Mouse (Mus musculus): ENCODE data around the gene Tmem132a. TPM values are rescaled to one million over a fixed set of nuclear protein-coding genes. Genes with fewer than 3 reads are reported as not detected.

The Tmem132a gene
- polyA plus RNA-seq, 1 experiment from 2014 or later = 32.3 TPM

DNA sequence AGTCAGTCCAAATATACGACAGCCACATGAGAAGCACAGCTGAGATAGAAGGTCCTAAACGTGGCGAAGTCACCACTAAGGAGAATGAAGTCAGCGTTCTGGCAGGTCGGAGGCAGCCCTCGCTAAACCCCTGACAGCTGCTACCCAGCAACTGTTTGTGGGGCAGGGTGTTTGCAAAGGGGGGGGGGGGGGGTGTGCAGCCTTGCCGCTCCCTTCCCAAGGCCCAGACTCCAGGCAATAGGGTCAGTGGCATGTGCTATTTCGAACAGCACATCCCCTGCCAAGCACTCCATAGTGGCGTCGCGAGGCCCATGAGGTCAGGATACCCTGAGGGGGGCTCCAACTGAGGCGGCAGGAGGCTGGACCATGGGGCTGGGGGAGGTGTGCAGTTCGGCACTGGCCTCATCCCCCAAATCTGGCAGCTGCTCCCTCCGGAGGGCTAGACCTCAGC, 11.3 kb upstream of the Tmem132a start:
- H3K4me1 ChIP-seq (ENCODE audit: control insufficient read depth, insufficient read depth, low read length) = peaks cover 15% of the 10 kb centered on the region
- no peaks in the 10 kb centered on the region for H3K36me3 ChIP-seq (ENCODE audit: control insufficient read depth, insufficient read depth, low read length)
- peak overlapping the region; percentile 93 for H3K4me2 ChIP-seq (ENCODE audit: low read depth, low read length)
- peaks cover 3% of the 10 kb centered on the region; the same call in 1 of the 2 replicates for H3K9me3 ChIP-seq (ENCODE audit: control insufficient read depth, low read length)
- H3K9ac ChIP-seq (ENCODE audit: low read depth, low read length) = peak overlapping the region; percentile 74
- peak overlapping the region; percentile 89 for H3K27ac ChIP-seq (ENCODE audit: low read length)
- 2% methylated on average over 14 of the region's 14 CpGs for WGBS
- ATAC-seq = peak; percentile 72
- no peaks in the 10 kb centered on the region for H3K27me3 ChIP-seq (replicated peaks; ENCODE audit: control insufficient read depth, insufficient read depth, low read length)
- peak overlapping the region; percentile 66 for H3K4me3 ChIP-seq (ENCODE audit: low read length)

GRCm38 (mm10) chr19:10880085-10880974, 10.6 kb upstream of the Tmem132a start:
- peaks cover 3% of the 10 kb centered on the region; the same call in 1 of the 2 replicates for H3K9me3 ChIP-seq (ENCODE audit: control insufficient read depth, low read length)
- whole genome bisulfite sequencing = 39% methylated on average over 6 of the region's 7 CpGs
- peak overlapping the region; percentile 66 for H3K4me3 ChIP-seq (ENCODE audit: low read length)
- peaks cover 15% of the 10 kb centered on the region for H3K4me1 ChIP-seq (ENCODE audit: control insufficient read depth, insufficient read depth, low read length)
- ATAC-seq = peak; percentile 64
- peak overlapping the region; percentile 74; the same call in 1 of the 2 replicates for H3K9ac ChIP-seq (ENCODE audit: low read depth, low read length)
- H3K36me3 ChIP-seq (ENCODE audit: control insufficient read depth, insufficient read depth, low read length) = no peaks in the 10 kb centered on the region
- H3K27me3 ChIP-seq (replicated peaks; ENCODE audit: control insufficient read depth, insufficient read depth, low read length) = no peaks in the 10 kb centered on the region
- peak overlapping the region; percentile 93 for H3K4me2 ChIP-seq (ENCODE audit: low read depth, low read length)
- H3K27ac ChIP-seq (ENCODE audit: low read length) = no peak overlapping the region; the same call in 1 of the 2 replicates

DNA sequence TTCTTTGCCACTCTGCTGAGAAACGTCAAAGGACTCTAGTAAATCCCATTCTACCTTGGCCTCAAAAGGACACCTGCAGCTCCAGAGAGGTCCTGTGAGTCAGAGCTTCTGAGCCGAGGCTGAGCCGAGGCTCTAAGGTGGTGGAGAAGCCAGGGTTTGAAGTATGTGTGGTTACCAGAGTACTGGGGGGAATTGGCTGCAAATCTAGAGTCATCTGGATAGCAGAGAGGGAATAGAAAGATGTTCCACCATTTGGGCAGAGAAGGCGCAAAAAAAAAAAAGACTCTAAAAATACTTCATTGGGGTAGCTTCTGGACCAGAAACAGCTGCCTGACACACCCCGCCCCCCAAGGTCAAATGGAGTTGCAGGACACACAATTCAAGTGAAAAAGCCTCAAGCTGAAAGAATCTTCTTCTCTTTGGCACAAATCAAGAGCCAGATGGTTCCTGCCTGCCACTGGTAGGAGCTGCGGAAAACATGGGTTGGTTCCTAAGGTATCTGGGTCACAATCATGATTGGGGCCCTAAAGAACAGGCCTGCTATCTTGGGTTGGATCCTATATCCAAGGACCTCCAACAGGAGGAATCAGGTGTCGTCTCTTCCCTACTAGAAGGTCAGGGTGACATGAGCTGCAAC, 8.6 kb upstream of the Tmem132a start:
- ATAC-seq = no peak
- Histone ChIP-seq H3K27ac (ENCODE audit: low read length) (no peak overlapping the region), H3K9ac (ENCODE audit: low read depth, low read length) (no peak overlapping the region), H3K4me3 (ENCODE audit: low read length) (no peak overlapping the region), H3K27me3 (replicated peaks; ENCODE audit: control insufficient read depth, insufficient read depth, low read length) (no peaks in the 10 kb centered on the region), H3K36me3 (ENCODE audit: control insufficient read depth, insufficient read depth, low read length) (peaks cover 7% of the 10 kb centered on the region), H3K4me2 (ENCODE audit: low read depth, low read length) (no peak overlapping the region), H3K4me1 (ENCODE audit: control insufficient read depth, insufficient read depth, low read length) (peaks cover 15% of the 10 kb centered on the region), H3K9me3 (ENCODE audit: control insufficient read depth, low read length) (no peaks in the 10 kb centered on the region)
- WGBS = 88% methylated on average over 7 of the region's 7 CpGs

DNA sequence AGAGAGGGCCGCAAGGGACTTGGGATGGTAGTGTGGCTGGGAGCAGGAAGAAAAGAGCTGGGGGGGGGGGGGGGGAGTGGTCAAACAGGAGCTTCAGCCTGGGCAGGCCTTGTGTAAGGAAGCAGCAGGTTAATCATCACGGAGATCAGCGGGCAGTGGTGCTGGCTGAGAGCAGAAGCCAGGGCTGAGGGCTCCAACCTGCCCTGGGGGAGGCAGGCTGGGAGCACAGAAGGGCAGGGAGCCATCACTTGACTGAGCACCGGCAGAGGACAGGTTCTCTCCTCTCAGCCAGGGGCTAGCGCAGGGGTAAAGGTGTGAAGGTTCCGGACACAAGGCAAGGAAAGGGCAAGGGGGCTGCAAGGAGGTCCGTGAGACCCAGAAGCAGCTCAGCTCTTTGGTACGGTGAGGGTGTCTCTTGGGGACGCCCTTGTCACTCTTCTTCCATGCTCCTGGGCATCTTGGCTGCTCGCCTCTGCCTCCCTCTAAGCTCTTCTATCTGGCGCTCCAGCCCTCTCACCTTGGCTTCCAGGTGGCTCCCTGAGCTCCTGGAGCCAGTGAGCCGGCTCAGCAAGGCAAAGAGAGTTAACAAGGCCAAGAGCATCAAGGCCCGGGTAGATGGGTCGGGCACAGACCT, 1.7 kb upstream of the Tmem132a start:
- H3K27me3 ChIP-seq (replicated peaks; ENCODE audit: control insufficient read depth, insufficient read depth, low read length) = no peaks in the 10 kb centered on the region
- no peak overlapping the region for H3K9ac ChIP-seq (ENCODE audit: low read depth, low read length)
- WGBS = 77% methylated on average over 14 of the region's 14 CpGs
- no peak overlapping the region for H3K4me3 ChIP-seq (ENCODE audit: low read length)
- ATAC-seq = no peak
- H3K9me3 ChIP-seq (ENCODE audit: control insufficient read depth, low read length) = no peaks in the 10 kb centered on the region
- no peak overlapping the region for H3K4me2 ChIP-seq (ENCODE audit: low read depth, low read length)
- H3K36me3 ChIP-seq (ENCODE audit: control insufficient read depth, insufficient read depth, low read length) = peaks cover 22% of the 10 kb centered on the region
- no peak overlapping the region for H3K27ac ChIP-seq (ENCODE audit: low read length)
- H3K4me1 ChIP-seq (ENCODE audit: control insufficient read depth, insufficient read depth, low read length) = peaks cover 16% of the 10 kb centered on the region

DNA sequence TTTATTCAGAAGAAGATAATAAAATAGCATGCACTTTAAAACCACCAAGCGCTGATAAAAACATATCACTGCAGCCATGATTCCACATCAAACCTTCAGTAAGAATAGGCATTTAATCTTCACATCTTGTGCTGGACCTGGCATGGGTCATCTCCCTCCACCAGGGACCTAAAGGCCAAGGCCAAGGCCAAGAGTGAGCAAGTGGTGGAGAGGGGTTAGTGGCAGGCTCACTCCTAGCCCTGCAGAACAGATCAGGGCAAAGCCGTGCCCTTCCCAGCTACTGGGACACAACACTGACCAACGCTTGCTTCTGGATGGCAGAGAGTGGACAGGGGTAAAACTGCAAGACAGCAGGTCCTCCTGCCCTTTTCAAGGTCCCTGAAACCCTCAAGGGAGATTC, 936 bp upstream of the Tmem132a start:
- H3K4me1 ChIP-seq (ENCODE audit: control insufficient read depth, insufficient read depth, low read length) = peaks cover 16% of the 10 kb centered on the region
- no peaks in the 10 kb centered on the region for H3K9me3 ChIP-seq (ENCODE audit: control insufficient read depth, low read length)
- peaks cover 25% of the 10 kb centered on the region for H3K36me3 ChIP-seq (ENCODE audit: control insufficient read depth, insufficient read depth, low read length)
- WGBS = 87% methylated on average over 3 of the region's 3 CpGs
- H3K27me3 ChIP-seq (replicated peaks; ENCODE audit: control insufficient read depth, insufficient read depth, low read length) = no peaks in the 10 kb centered on the region
- H3K4me2 ChIP-seq (ENCODE audit: low read depth, low read length) = no peak overlapping the region
- H3K27ac ChIP-seq (ENCODE audit: low read length) = no peak overlapping the region
- no peak overlapping the region for H3K4me3 ChIP-seq (ENCODE audit: low read length)
- no peak overlapping the region for H3K9ac ChIP-seq (ENCODE audit: low read depth, low read length)
- no peak for ATAC-seq

- Histone ChIP-seq H3K27me3 (replicated peaks; ENCODE audit: control insufficient read depth, insufficient read depth, low read length) (no peaks in the 10 kb centered on the region), H3K9me3 (ENCODE audit: control insufficient read depth, low read length) (no peaks in the 10 kb centered on the region), H3K9ac (ENCODE audit: low read depth, low read length) (peak overlapping the region; percentile 93), H3K4me3 (ENCODE audit: low read length) (peak overlapping the region; percentile 85), H3K36me3 (ENCODE audit: control insufficient read depth, insufficient read depth, low read length) (peaks cover 25% of the 10 kb centered on the region), H3K4me2 (ENCODE audit: low read depth, low read length) (peak overlapping the region; percentile 90), H3K27ac (ENCODE audit: low read length) (peak overlapping the region; percentile 48), H3K4me1 (ENCODE audit: control insufficient read depth, insufficient read depth, low read length) (peaks cover 16% of the 10 kb centered on the region)
- ATAC-seq = peak; percentile 95
- under 1% methylated on average over 40 of the region's 43 CpGs for WGBS
Measured at GRCm38 (mm10) chr19:10869241-10869885, 377 bp downstream of the Tmem132a start.

DNA sequence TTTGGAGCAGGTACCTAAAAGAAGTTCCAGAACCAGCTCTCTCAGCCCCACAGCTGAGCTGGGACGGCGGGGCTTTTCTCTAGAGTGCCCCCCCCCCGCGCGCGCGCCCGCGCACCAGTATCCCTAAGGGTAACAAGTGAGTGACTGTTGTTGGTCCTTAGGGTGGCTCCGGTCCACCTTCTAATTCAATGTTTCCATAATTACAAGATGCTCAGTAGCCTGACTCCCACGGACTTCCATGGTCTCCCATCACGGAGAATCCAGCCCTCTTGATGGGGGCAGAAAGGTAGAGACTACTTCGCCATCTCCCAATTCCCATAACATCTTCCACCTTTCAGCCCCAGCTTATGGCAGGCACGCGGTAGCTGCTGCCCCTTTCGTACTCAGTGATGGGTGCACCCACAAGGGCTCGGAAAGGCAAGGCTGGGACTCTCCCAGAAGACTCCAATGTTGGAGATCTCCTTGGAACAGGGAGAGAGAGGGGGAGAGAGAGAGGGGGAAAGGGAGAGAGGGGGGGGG, 1.1 kb downstream of the Tmem132a start:
- H3K36me3 ChIP-seq (ENCODE audit: control insufficient read depth, insufficient read depth, low read length) = peaks cover 22% of the 10 kb centered on the region
- H3K4me1 ChIP-seq (ENCODE audit: control insufficient read depth, insufficient read depth, low read length) = peaks cover 16% of the 10 kb centered on the region
- H3K27me3 ChIP-seq (replicated peaks; ENCODE audit: control insufficient read depth, insufficient read depth, low read length) = no peaks in the 10 kb centered on the region
- H3K4me2 ChIP-seq (ENCODE audit: low read depth, low read length) = peak overlapping the region; percentile 90
- WGBS = under 1% methylated on average over 17 of the region's 17 CpGs
- no peak overlapping the region for H3K27ac ChIP-seq (ENCODE audit: low read length)
- H3K9me3 ChIP-seq (ENCODE audit: control insufficient read depth, low read length) = no peaks in the 10 kb centered on the region
- H3K9ac ChIP-seq (ENCODE audit: low read depth, low read length) = peak overlapping the region; percentile 93
- ATAC-seq = 0 out of 2 replicates have a peak, but pooled peaks have one; percentile 13
- H3K4me3 ChIP-seq (ENCODE audit: low read length) = peak overlapping the region; percentile 85

GRCm38 (mm10) chr19:10867946-10868622, 1.7 kb downstream of the Tmem132a start:
- WGBS = 25% methylated on average over 5 of the region's 5 CpGs
- Histone ChIP-seq H3K9ac (ENCODE audit: low read depth, low read length) (peak overlapping the region; percentile 93; the same call in 1 of the 2 replicates), H3K4me1 (ENCODE audit: control insufficient read depth, insufficient read depth, low read length) (peaks cover 16% of the 10 kb centered on the region), H3K4me3 (ENCODE audit: low read length) (peak overlapping the region; percentile 85), H3K36me3 (ENCODE audit: control insufficient read depth, insufficient read depth, low read length) (peaks cover 19% of the 10 kb centered on the region), H3K9me3 (ENCODE audit: control insufficient read depth, low read length) (no peaks in the 10 kb centered on the region), H3K4me2 (ENCODE audit: low read depth, low read length) (peak overlapping the region; percentile 90), H3K27me3 (replicated peaks; ENCODE audit: control insufficient read depth, insufficient read depth, low read length) (no peaks in the 10 kb centered on the region), H3K27ac (ENCODE audit: low read length) (no peak overlapping the region)
- ATAC-seq = no peak

All from intestine, embryonic 16.5 days (tissue).